Mouse (Mus musculus): ENCODE measurements around the gene Crybb1.

DNA sequence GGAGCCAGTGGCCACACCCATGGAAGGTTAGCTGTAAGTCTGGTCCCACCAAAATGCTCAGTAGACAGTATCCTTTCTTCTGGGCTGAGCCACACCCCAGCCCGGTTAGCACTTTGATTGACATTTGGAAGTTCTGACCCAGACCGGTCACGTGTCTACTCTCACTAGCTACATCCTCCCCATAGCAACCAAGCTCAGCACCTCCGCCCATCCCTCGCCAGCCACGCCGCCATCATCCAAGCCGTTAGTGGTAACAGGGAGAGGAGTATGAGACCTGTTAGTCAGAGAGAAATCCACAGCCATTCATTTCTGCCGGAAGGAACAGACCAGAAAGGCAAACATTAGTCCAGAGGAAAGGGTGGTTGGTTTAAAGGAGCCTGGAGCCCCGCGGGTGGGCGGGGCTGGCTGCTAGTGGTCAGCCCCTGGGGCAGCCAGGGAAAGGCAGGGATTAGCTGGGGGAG lies 40.3 kb upstream of the Crybb1 start:
- TF ChIP-seq CTCF (IDR thresholded peaks at IDR 0.05; ENCODE audit: low read depth, low read length) (no peak), TAL1 (conservative IDR thresholded peaks at IDR 0.05; ENCODE audit: low read depth, low read length) (no peak), POLR2AphosphoS5 (IDR thresholded peaks at IDR 0.05; ENCODE audit: insufficient replicate concordance, low read depth, low read length) (no peak), GATA1 (IDR thresholded peaks at IDR 0.05; ENCODE audit: borderline replicate concordance, low read length) (no peak), GATA2 (IDR thresholded peaks at IDR 0.05; ENCODE audit: borderline replicate concordance, low read depth, low read length) (no peak)

Measured in G1E (cell line).